Mouse (Mus musculus) kidney, adult 2 months (tissue): ENCODE measurements around the gene Matk.

ENCODE experiments used
- CTCF ChIP-seq: fragments of 200-500 bp; conservative IDR thresholded peaks from 2 replicates; pipeline ENCODE4 v1.5.1; 2011; ENCODE audit warnings: low read depth, mild to moderate bottlenecking, control low read depth, low read length, moderate library complexity, mixed read lengths; ENCODE audit not compliant: insufficient read depth, insufficient read length
- POLR2A ChIP-seq: fragments of 200-500 bp; IDR thresholded peaks from one replicate; pipeline ENCODE4 v1.6.1; 2011; ENCODE audit warnings: low read depth, low read length, control low read depth

DNA sequence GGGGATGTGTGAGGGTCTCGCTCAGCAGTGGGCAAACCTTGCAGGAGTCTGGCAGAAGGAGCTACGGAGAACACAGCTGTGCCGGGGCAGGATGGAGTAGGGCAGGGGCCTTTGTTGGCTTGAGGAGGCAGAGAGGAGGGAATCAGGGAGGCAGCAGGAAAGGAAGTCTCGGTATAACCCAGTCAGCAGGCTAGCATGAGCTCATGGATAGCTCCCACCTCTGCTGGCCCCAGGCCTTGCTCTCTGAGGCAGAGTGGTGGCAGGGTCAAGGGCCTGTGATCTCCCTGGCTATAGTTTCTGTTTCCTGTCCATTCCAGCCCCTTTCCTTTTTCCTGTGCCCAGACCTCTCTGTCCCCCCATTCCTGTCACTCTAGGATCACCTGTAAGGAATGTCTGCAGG is 49.6 kb downstream of the Matk start:
- no peak for TF ChIP-seq POLR2A
- TF ChIP-seq CTCF, result no peak
